Mouse (Mus musculus): ENCODE data around the gene Tspan4. TPM values are rescaled to one million over a fixed set of nuclear protein-coding genes. Genes with fewer than 3 reads are reported as not detected.

Tspan4 gene
- polyA plus RNA-seq, 1 experiment from 2014 or later, result 31.8 TPM

DNA sequence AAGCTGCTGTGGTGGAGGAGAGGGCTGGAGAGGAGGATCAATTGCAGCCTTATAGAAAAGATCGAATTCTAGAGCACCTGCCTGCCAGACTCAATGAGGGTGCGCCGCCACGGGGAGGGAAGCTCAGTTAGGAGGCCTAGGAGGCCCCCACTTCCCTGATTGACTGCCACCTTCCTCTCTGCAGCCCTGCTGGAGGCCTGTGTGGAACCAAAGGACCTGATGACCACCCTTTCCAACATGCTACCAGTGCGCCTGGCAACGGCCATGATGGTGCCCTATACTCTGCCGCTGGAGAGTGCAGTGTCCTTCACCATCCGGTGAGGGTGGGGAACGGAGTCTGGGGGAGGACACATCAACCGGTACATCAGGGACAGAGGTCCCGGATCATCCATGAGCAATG is 16.4 kb upstream of the Tspan4 start:
- H3K4me1 ChIP-seq (replicated peaks; ENCODE audit: control insufficient read depth, insufficient read depth, low read length), result peaks cover 22% of the 10 kb centered on the region
- no peak overlapping the region for H3K27ac ChIP-seq (ENCODE audit: low read length)
- no peak overlapping the region for H3K4me2 ChIP-seq (ENCODE audit: low read length)
- no peak overlapping the region for H3K4me3 ChIP-seq (replicated peaks; ENCODE audit: low read length)
- ATAC-seq, result no peak
- H3K27me3 ChIP-seq (replicated peaks; ENCODE audit: control insufficient read depth, insufficient read depth, low read length), result peaks cover 30% of the 10 kb centered on the region
- H3K9me3 ChIP-seq (ENCODE audit: control insufficient read depth, low read length), result no peaks in the 10 kb centered on the region
- H3K9ac ChIP-seq (replicated peaks; ENCODE audit: low read depth, low read length), result no peak overlapping the region
- WGBS, result 95% methylated on average over 11 of the region's 11 CpGs
- H3K36me3 ChIP-seq (ENCODE audit: control insufficient read depth, insufficient read depth), result no peaks in the 10 kb centered on the region

DNA sequence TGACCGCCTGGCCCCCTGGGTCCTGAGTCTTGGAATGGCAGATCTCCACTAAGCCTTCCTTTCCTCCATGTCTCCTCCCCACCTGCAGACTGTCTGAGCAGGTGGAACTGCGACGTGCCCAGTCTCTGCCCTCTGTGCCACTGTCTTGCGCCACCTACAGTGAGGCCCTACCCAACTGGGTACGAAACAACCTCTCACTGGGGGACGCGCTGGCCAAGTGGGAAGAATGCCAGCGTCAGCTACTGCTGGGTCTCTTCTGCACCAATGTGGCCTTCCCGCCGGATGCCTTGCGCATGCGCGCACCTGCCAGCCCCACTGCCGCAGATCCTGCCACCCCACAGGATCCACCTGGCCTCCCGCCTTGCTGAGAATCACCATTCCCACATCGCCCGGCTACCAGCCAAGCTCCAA is 15.7 kb upstream of the Tspan4 start:
- no peaks in the 10 kb centered on the region for H3K9me3 ChIP-seq (ENCODE audit: control insufficient read depth, low read length)
- peaks cover 37% of the 10 kb centered on the region for H3K27me3 ChIP-seq (replicated peaks; ENCODE audit: control insufficient read depth, insufficient read depth, low read length)
- H3K4me3 ChIP-seq (replicated peaks; ENCODE audit: low read length), result no peak overlapping the region
- 91% methylated on average over 17 of the region's 17 CpGs for WGBS
- no peak overlapping the region for H3K27ac ChIP-seq (ENCODE audit: low read length)
- H3K9ac ChIP-seq (replicated peaks; ENCODE audit: low read depth, low read length), result no peak overlapping the region
- H3K4me1 ChIP-seq (replicated peaks; ENCODE audit: control insufficient read depth, insufficient read depth, low read length), result peaks cover 21% of the 10 kb centered on the region
- H3K4me2 ChIP-seq (ENCODE audit: low read length), result no peak overlapping the region
- no peaks in the 10 kb centered on the region for H3K36me3 ChIP-seq (ENCODE audit: control insufficient read depth, insufficient read depth)
- ATAC-seq, result no peak

DNA sequence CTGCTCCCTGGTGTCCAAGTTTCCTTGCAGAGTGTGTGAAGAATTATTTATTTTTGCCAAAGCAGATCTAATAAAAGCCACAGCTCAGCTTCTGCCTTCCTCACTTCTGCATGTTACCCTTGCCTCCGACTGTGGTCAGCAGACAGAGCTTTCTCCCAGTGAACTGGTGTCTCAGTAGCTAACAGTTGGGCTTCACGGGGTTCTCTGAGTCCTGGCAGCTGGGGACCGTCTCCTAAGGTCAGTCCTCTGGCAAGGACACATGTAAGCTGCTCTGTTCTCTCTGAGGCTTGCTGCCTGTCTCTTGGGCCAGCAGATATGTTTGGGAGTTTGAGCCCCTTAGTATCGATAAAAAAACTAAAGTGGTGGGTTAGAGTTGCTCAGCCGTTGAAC is 15.0 kb upstream of the Tspan4 start:
- no peaks in the 10 kb centered on the region for H3K9me3 ChIP-seq (ENCODE audit: control insufficient read depth, low read length)
- H3K36me3 ChIP-seq (ENCODE audit: control insufficient read depth, insufficient read depth), result no peaks in the 10 kb centered on the region
- no peak overlapping the region for H3K9ac ChIP-seq (replicated peaks; ENCODE audit: low read depth, low read length)
- 78% methylated on average over 5 of the region's 5 CpGs for WGBS
- peaks cover 44% of the 10 kb centered on the region for H3K27me3 ChIP-seq (replicated peaks; ENCODE audit: control insufficient read depth, insufficient read depth, low read length)
- no peak for ATAC-seq
- no peak overlapping the region for H3K4me2 ChIP-seq (ENCODE audit: low read length)
- peaks cover 18% of the 10 kb centered on the region for H3K4me1 ChIP-seq (replicated peaks; ENCODE audit: control insufficient read depth, insufficient read depth, low read length)
- no peak overlapping the region for H3K4me3 ChIP-seq (replicated peaks; ENCODE audit: low read length)
- H3K27ac ChIP-seq (ENCODE audit: low read length), result no peak overlapping the region

DNA sequence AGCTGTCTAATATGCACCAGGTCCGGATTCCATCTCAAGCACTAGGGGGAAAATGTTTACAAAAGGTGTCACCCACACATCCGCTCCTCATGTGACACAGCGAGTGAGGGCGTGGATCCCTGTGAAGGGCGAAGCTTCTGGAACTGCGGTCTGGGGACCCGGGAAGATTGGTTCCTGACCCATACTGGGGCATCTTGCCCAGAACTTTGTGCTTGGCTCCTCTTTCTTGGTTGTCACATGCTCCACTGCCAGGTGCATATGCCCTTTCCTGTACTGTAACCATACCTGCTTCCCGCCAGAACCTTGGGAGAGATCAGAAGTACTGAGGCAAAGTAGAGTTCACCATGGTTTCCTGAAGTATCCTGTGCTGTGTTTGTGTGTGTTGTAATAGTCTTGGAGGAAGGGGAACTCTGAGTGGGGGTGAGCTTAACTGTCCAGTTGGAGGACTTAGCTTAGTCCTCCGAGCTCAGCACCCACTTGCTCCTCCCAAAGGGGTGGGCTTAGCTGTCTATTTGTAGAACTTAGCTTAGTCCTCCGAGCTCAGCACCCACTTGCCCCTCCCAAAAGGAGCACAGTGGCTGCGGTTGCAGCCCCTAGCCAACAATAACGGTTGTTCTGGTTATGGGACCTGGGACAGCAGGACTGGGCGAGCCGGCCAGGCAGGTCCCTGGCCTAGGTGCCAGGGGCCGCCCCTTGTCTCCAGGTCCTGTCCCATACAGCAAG is 14.5 kb upstream of the Tspan4 start, which contains the start of gene Cracr2b:
Cracr2b (plus strand) TSS at position 704 of the 723 bp plus-strand sequence.
- H3K4me3 ChIP-seq (replicated peaks; ENCODE audit: low read length), result peak within 1 kb of the TSS; percentile 36
- ATAC-seq, result no peak
- H3K36me3 ChIP-seq (ENCODE audit: control insufficient read depth, insufficient read depth), result no peaks in the 10 kb centered on the region
- H3K9me3 ChIP-seq (ENCODE audit: control insufficient read depth, low read length), result no peaks in the 10 kb centered on the region
- H3K27ac ChIP-seq (ENCODE audit: low read length), result no peak within 1 kb of the TSS
- H3K4me2 ChIP-seq (ENCODE audit: low read length), result peak within 1 kb of the TSS; percentile 54
- H3K4me1 ChIP-seq (replicated peaks; ENCODE audit: control insufficient read depth, insufficient read depth, low read length), result peaks cover 19% of the 10 kb centered on the region
- WGBS, result 71% methylated on average over 15 of the region's 15 CpGs
- H3K27me3 ChIP-seq (replicated peaks; ENCODE audit: control insufficient read depth, insufficient read depth, low read length), result peaks cover 49% of the 10 kb centered on the region
- peak within 1 kb of the TSS; percentile 38 for H3K9ac ChIP-seq (replicated peaks; ENCODE audit: low read depth, low read length)

DNA sequence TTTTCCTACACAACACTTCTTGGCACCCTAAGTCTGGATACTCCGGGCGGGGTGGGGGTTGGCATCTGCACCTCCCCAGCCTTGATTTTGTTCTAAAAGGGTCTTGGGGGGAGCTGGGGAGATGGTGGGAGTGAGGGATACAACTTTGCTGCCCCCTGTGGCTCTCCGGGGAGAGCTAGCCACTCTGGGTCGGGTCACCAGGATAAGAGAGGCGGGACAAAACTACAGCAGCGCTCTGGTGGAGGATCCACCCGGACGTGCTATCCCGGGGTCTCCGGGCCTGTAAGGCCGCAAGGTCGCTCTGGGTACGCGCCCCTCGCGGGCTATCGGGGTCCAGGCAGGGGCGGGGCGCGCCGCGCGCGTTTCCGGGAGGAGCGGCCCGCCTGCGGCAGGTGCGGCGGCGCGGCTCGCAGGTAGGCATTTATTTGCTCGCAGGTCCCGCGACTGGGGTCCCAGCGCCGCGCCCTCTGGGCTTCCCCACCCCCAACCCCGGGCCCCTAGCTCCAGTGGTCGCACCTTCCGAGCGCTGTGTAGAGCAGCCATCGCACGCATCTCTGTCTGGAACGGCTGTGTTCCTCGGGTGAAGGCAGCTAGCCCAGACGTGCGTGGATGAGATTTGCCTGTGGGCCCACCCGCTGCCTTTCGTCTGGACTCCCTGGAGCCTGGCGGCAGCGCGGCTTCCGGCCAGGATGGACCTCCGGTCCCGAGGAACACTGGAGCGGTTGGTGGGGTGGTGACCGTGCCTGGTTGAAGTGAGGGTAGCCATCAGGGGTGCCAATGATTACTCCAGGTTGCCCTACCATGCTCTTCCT is 13.3 kb upstream of the Tspan4 start:
- peaks cover 59% of the 10 kb centered on the region for H3K27me3 ChIP-seq (replicated peaks; ENCODE audit: control insufficient read depth, insufficient read depth, low read length)
- WGBS, result 2% methylated on average over 54 of the region's 59 CpGs
- peak overlapping the region; percentile 54 for H3K4me2 ChIP-seq (ENCODE audit: low read length)
- ATAC-seq, result no peak
- H3K4me1 ChIP-seq (replicated peaks; ENCODE audit: control insufficient read depth, insufficient read depth, low read length), result peaks cover 12% of the 10 kb centered on the region
- H3K9me3 ChIP-seq (ENCODE audit: control insufficient read depth, low read length), result no peaks in the 10 kb centered on the region
- no peak overlapping the region for H3K27ac ChIP-seq (ENCODE audit: low read length)
- H3K4me3 ChIP-seq (replicated peaks; ENCODE audit: low read length), result peak overlapping the region; percentile 36
- H3K9ac ChIP-seq (replicated peaks; ENCODE audit: low read depth, low read length), result peak overlapping the region; percentile 38
- no peaks in the 10 kb centered on the region for H3K36me3 ChIP-seq (ENCODE audit: control insufficient read depth, insufficient read depth)

DNA sequence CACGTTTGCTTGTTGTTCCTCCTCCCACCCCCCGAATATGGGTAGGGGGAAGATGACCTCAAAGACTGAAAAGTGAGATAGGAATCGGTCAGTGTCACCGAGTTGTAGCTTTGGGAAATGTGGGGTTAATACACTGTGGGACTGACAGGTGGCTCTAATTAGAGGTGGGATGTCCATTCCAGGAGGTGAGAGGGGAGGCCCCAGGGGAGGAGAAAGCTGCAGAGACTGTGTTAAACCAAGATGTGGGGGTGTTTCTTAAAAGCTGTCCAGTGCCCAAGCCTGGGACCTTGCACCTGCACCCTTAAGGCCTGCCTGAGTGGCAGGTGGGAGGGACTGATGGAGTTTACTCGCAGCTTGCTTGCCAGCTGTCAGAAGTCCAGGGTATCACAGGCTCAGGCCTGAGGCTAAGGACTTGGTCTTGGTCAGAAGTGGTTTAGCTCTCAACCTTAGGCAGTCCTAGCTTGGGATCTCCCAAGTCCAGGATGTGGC is 12.7 kb upstream of the Tspan4 start:
- Histone ChIP-seq H3K4me2 (ENCODE audit: low read length) (no peak overlapping the region), H3K27me3 (replicated peaks; ENCODE audit: control insufficient read depth, insufficient read depth, low read length) (peaks cover 59% of the 10 kb centered on the region), H3K9me3 (ENCODE audit: control insufficient read depth, low read length) (no peaks in the 10 kb centered on the region), H3K36me3 (ENCODE audit: control insufficient read depth, insufficient read depth) (no peaks in the 10 kb centered on the region), H3K27ac (ENCODE audit: low read length) (no peak overlapping the region), H3K4me3 (replicated peaks; ENCODE audit: low read length) (no peak overlapping the region; the same call in 1 of the 2 replicates), H3K4me1 (replicated peaks; ENCODE audit: control insufficient read depth, insufficient read depth, low read length) (peaks cover 19% of the 10 kb centered on the region), H3K9ac (replicated peaks; ENCODE audit: low read depth, low read length) (no peak overlapping the region; the same call in 1 of the 2 replicates)
- WGBS, result 17% methylated on average over 5 of the region's 5 CpGs
- no peak for ATAC-seq

DNA sequence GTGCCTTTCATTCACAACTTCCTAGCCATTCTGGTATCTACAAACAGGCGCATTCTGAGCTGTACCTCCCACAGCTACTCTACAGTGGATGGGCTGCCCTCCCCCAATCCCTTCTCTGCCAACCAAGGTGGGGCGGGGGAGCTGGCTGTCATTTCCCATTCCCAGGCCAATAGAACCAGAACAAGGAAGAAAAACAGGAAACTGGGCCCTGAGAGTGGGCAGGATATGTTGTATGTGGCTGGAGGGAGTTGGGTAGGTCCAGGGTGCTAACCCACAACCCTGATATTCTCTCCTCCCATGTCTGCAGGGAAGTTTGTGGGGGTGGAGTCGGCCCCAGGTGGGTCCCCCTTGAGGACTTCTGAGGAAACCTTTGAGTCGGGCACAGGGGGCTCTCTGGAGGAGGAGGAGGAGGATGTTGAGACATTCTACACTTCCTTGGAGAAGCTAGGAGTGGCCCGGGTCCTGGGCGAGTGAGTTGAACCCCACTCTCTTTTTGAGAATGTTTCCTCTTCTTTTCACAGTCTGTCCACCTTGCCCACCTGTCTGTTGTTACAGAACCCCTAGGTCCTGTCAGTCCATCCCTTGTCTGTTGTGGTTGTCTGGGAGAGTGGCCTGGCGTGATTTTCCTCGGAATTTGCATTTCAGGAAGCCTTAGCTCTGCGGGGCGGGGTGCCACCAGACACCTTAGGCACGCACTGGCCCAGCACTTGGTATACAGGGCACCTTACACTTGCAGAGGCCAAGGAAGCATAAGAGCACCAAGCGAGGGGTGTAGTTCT is 11.0 kb upstream of the Tspan4 start:
- no peak overlapping the region for H3K4me2 ChIP-seq (ENCODE audit: low read length)
- H3K9me3 ChIP-seq (ENCODE audit: control insufficient read depth, low read length), result no peaks in the 10 kb centered on the region
- peaks cover 32% of the 10 kb centered on the region for H3K4me1 ChIP-seq (replicated peaks; ENCODE audit: control insufficient read depth, insufficient read depth, low read length)
- H3K4me3 ChIP-seq (replicated peaks; ENCODE audit: low read length), result no peak overlapping the region
- no peaks in the 10 kb centered on the region for H3K36me3 ChIP-seq (ENCODE audit: control insufficient read depth, insufficient read depth)
- H3K27me3 ChIP-seq (replicated peaks; ENCODE audit: control insufficient read depth, insufficient read depth, low read length), result peaks cover 59% of the 10 kb centered on the region
- no peak for ATAC-seq
- WGBS, result 23% methylated on average over 12 of the region's 12 CpGs
- H3K9ac ChIP-seq (replicated peaks; ENCODE audit: low read depth, low read length), result no peak overlapping the region
- no peak overlapping the region for H3K27ac ChIP-seq (ENCODE audit: low read length)

DNA sequence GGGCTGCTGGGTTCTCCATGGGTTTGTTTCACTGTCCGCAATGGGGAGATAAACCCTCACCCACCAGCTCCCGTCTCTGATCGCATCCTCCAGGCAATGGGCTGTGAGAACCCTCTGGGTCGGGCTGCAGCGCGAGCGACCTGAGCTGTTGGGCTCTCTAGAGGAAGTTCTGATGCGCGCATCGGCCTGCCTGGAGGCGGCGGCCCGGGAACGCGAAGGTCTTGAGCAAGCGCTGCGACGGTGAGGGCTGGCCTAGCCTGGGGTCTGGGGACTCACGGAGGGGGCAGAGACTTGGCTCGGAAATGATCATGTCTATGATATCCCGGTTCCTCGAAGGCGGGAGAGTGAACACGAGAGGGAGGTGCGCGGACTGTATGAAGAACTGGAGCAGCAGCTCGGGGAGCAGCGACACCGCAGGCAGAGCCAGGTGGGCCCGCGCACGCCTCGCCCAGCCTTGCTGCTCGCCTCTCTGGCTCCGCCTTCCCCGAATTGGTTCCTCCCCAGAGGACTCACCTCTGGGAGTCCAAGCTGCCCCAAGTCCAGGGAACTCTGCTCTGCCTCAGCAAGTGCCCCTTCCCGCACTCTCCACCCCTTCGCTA is 10.3 kb upstream of the Tspan4 start:
- no peak for ATAC-seq
- Histone ChIP-seq H3K4me2 (ENCODE audit: low read length) (peak overlapping the region; percentile 24; the same call in 1 of the 2 replicates), H3K4me1 (replicated peaks; ENCODE audit: control insufficient read depth, insufficient read depth, low read length) (peaks cover 39% of the 10 kb centered on the region), H3K4me3 (replicated peaks; ENCODE audit: low read length) (peak overlapping the region; percentile 10), H3K9me3 (ENCODE audit: control insufficient read depth, low read length) (no peaks in the 10 kb centered on the region), H3K36me3 (ENCODE audit: control insufficient read depth, insufficient read depth) (peaks cover 3% of the 10 kb centered on the region; the same call in 1 of the 2 replicates), H3K27ac (ENCODE audit: low read length) (no peak overlapping the region), H3K9ac (replicated peaks; ENCODE audit: low read depth, low read length) (0 out of 2 replicates have a peak overlapping the region, but pooled peaks have one; percentile 14), H3K27me3 (replicated peaks; ENCODE audit: control insufficient read depth, insufficient read depth, low read length) (peaks cover 59% of the 10 kb centered on the region)
- WGBS, result 4% methylated on average over 38 of the region's 38 CpGs
